Mouse (Mus musculus) myocyte (in vitro differentiated cells): ENCODE data around the gene Fgf13.

Experiments used
- E2F4 ChIP-seq: IDR thresholded peaks from one replicate; pipeline ENCODE4 v1.6.1; 2011; ENCODE audit warnings: mild to moderate bottlenecking, control low read depth, moderate library complexity; ENCODE audit not compliant: insufficient read depth
- MYOG ChIP-seq, 3 experiments: IDR thresholded peaks; one replicate each; pipeline ENCODE4 v1.6.1; 2011; ENCODE audit warnings: control low read depth in 2 of 3, low read depth in 2 of 3, mild to moderate bottlenecking in 2 of 3; ENCODE audit not compliant: insufficient read length in 2 of 3, control insufficient read depth in 1 of 3, insufficient read depth in 1 of 3
- POLR2A ChIP-seq: IDR thresholded peaks from one replicate; pipeline ENCODE4 v1.6.1; 2011; ENCODE audit warnings: low read depth, mild to moderate bottlenecking, control low read depth, moderate library complexity; ENCODE audit not compliant: insufficient read length
- TCF12 ChIP-seq: IDR thresholded peaks from one replicate; pipeline ENCODE4 v1.6.1; 2011; ENCODE audit warnings: mild to moderate bottlenecking, control low read depth; ENCODE audit not compliant: poor library complexity, insufficient read depth, severe bottlenecking
- USF1 ChIP-seq: IDR thresholded peaks from one replicate; pipeline ENCODE4 v1.6.1; 2011; ENCODE audit warnings: low read depth, mild to moderate bottlenecking, control low read depth, moderate library complexity

- TF ChIP-seq E2F4 (no peak), POLR2A (no peak), TCF12 (no peak), USF1 (no peak), MYOG (IDR thresholded peaks at IDR 0.05; ENCODE audit: control insufficient read depth in 1 of 3, insufficient read depth in 1 of 3, insufficient read length in 2 of 3, low read depth in 2 of 3) (no peak)
Measured at GRCm38 (mm10) chrX:59063157-59063556, 504.7 kb downstream of the Fgf13 start.
